Mouse (Mus musculus): Measurements from ENCODE around the gene Gpi1. TPM values are rescaled to one million over a fixed set of nuclear protein-coding genes. Genes with fewer than 3 reads are reported as not detected.

The Gpi1 gene
- polyA plus RNA-seq, 1 experiment from 2014 or later, result 213 TPM

Other genes starting within 250 kb of the Gpi1 start
- gene Scgb2b27, start 216.4 kb downstream of the Gpi1 start, polyA plus RNA-seq (2015; fragmentation: Nextera tagmentation; extraction: Ambion mirVana), result not detected in 2 replicates
- not detected in 2 replicates for gene Scgb1b27, start 208.9 kb downstream of the Gpi1 start, polyA plus RNA-seq (2015; fragmentation: Nextera tagmentation; extraction: Ambion mirVana)
- not detected in 2 replicates for gene Scgb1b30, start 134.9 kb downstream of the Gpi1 start, polyA plus RNA-seq (2015; fragmentation: Nextera tagmentation; extraction: Ambion mirVana)
- 2.1 and 4.5 TPM in 2 replicates for gene Wtip, start 97.1 kb downstream of the Gpi1 start, polyA plus RNA-seq (2015; fragmentation: Nextera tagmentation; extraction: Ambion mirVana)
- 197 and 220 TPM in 2 replicates for gene Uba2, start 60.7 kb downstream of the Gpi1 start, polyA plus RNA-seq (2015; fragmentation: Nextera tagmentation; extraction: Ambion mirVana)
- 71.2 and 92.6 TPM in 2 replicates for gene Pdcd2l, start 33.7 kb downstream of the Gpi1 start, polyA plus RNA-seq (2015; fragmentation: Nextera tagmentation; extraction: Ambion mirVana)
- 0.73 TPM in 1 of 2 replicates, not detected in the other for gene Gm6096, start 20.7 kb upstream of the Gpi1 start, polyA plus RNA-seq (2015; fragmentation: Nextera tagmentation; extraction: Ambion mirVana)
- 28.2 and 31.5 TPM in 2 replicates for gene 4931406P16Rik, start 83.2 kb upstream of the Gpi1 start, polyA plus RNA-seq (2015; fragmentation: Nextera tagmentation; extraction: Ambion mirVana)
- gene Lsm14a, start 163.0 kb upstream of the Gpi1 start, polyA plus RNA-seq (2015; fragmentation: Nextera tagmentation; extraction: Ambion mirVana), result 71.0 and 76.3 TPM in 2 replicates

Measured in forebrain, embryonic 16.5 days (tissue).